Mouse (Mus musculus) intestine, embryonic 15.5 days (tissue): ENCODE measurements around the gene Srgap2. TPM values are rescaled to one million over a fixed set of nuclear protein-coding genes. Genes with fewer than 3 reads are reported as not detected.
"Not testable (repeated sequence)": the region's sequence is repeated elsewhere in the genome, so short reads cannot be mapped to it uniquely, and the experiment has no call there.

ENCODE experiments used
- ATAC-seq: fragments of 200-750 bp; cut with Nextera tagmentation; 2 replicates; pipeline ENCODE4 v1.8.0; 2017; ENCODE audit warnings: moderate TSS enrichment, moderate library complexity
- H3K27ac ChIP-seq: fragments of 300-500 bp; sonication (generic); 2 replicates; pipeline ENCODE4 v1.5.1; 2015; ENCODE audit warnings: mild to moderate bottlenecking, inconsistent platforms
- H3K27me3 ChIP-seq: fragments of 300-500 bp; sonication (generic); replicated peaks from 2 replicates; pipeline ENCODE4 v1.6.1; 2015; ENCODE audit warnings: inconsistent platforms
- H3K36me3 ChIP-seq: fragments of 300-500 bp; sonication (generic); 2 replicates; pipeline ENCODE4 v1.6.1; 2015; ENCODE audit warnings: inconsistent platforms
- H3K4me1 ChIP-seq: fragments of 300-500 bp; sonication (generic); replicated peaks from 2 replicates; pipeline ENCODE4 v1.6.1; 2015; ENCODE audit warnings: inconsistent platforms
- H3K4me2 ChIP-seq: fragments of 300-500 bp; sonication (generic); replicated peaks from 2 replicates; pipeline ENCODE4 v1.6.1; 2015; ENCODE audit warnings: mild to moderate bottlenecking, inconsistent platforms
- H3K4me3 ChIP-seq: fragments of 300-500 bp; sonication (generic); replicated peaks from 2 replicates; pipeline ENCODE4 v1.5.1; 2015; ENCODE audit warnings: inconsistent platforms
- H3K9ac ChIP-seq: fragments of 300-500 bp; sonication (generic); 2 replicates; pipeline ENCODE4 v1.6.1; 2015; ENCODE audit warnings: inconsistent platforms
- H3K9me3 ChIP-seq: fragments of 300-500 bp; sonication (generic); 2 replicates; pipeline ENCODE4 v1.6.1; 2016; ENCODE audit warnings: inconsistent platforms
- WGBS: fragments of 180-500 bp; shearing (Covaris S2); methylation state at CpG from one replicate; pipeline ENCODE4 v1.1.7; 2015; 5-methylcytosine and 5-hydroxymethylcytosine counted together
- polyA plus RNA-seq: library from polyadenylated mRNA; unstranded; fragments of >200 nt; fragmentation: Nextera tagmentation; extraction: Ambion mirVana; gene quantifications from 2 replicates; pipeline ENCODE4 v1.2.1, GENCODE M21; 2015

Srgap2 gene
- polyA plus RNA-seq, 1 experiment from 2014 or later = 7.9 TPM

DNA sequence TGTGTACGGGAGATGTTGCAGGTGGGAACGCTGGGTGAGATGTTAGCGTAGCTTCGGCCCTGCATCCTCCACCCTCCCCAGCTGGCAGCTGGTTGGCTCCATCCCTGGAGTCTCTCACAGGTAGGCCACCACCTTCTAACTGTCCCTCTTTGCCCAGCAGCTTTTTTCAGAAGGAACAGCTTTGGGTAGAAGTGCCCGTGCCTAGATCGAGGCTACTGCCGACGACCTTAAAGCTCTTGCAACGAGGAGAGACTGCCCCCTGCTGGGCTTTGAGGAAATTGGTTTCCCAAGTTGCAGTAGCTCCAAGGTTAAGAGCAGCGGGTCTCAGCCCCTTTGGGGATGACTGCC lies 266.9 kb downstream of the Srgap2 start:
- no peak overlapping the region for H3K4me3 ChIP-seq

GRCm38 (mm10) chr1:131259632-131260308 lies 267.4 kb downstream of the Srgap2 start:
- no peaks in the 10 kb centered on the region for H3K4me1 ChIP-seq
- H3K4me2 ChIP-seq = no peak overlapping the region
- H3K9ac ChIP-seq = no peak overlapping the region
- no peaks in the 10 kb centered on the region for H3K36me3 ChIP-seq
- no peaks in the 10 kb centered on the region for H3K9me3 ChIP-seq
- ATAC-seq = no peak
- H3K27me3 ChIP-seq = no peaks in the 10 kb centered on the region
- no peak overlapping the region for H3K4me3 ChIP-seq
- 68% methylated on average over 10 of the region's 10 CpGs for WGBS
- no peak overlapping the region for H3K27ac ChIP-seq

More for the DNA sequence above, 266.9 kb downstream of the Srgap2 start:
- Histone ChIP-seq H3K36me3 (no peaks in the 10 kb centered on the region), H3K4me2 (no peak overlapping the region), H3K27me3 (no peaks in the 10 kb centered on the region), H3K9me3 (no peaks in the 10 kb centered on the region), H3K4me1 (no peaks in the 10 kb centered on the region), H3K27ac (no peak overlapping the region), H3K9ac (no peak overlapping the region)
- WGBS = 29% methylated on average over 10 of the region's 10 CpGs
- ATAC-seq = peak; percentile 39; the same call in 1 of the 2 replicates

GRCm38 (mm10) chr1:131257288-131257687 lies 269.9 kb downstream of the Srgap2 start:
- H3K4me3 ChIP-seq = no peak overlapping the region
- H3K36me3 ChIP-seq = no peaks in the 10 kb centered on the region
- 71% methylated on average over 6 of the region's 6 CpGs for WGBS
- ATAC-seq = no peak
- H3K4me1 ChIP-seq = no peaks in the 10 kb centered on the region
- H3K27me3 ChIP-seq = no peaks in the 10 kb centered on the region
- no peak overlapping the region for H3K4me2 ChIP-seq
- no peak overlapping the region for H3K9ac ChIP-seq
- no peaks in the 10 kb centered on the region for H3K9me3 ChIP-seq
- H3K27ac ChIP-seq = no peak overlapping the region

DNA sequence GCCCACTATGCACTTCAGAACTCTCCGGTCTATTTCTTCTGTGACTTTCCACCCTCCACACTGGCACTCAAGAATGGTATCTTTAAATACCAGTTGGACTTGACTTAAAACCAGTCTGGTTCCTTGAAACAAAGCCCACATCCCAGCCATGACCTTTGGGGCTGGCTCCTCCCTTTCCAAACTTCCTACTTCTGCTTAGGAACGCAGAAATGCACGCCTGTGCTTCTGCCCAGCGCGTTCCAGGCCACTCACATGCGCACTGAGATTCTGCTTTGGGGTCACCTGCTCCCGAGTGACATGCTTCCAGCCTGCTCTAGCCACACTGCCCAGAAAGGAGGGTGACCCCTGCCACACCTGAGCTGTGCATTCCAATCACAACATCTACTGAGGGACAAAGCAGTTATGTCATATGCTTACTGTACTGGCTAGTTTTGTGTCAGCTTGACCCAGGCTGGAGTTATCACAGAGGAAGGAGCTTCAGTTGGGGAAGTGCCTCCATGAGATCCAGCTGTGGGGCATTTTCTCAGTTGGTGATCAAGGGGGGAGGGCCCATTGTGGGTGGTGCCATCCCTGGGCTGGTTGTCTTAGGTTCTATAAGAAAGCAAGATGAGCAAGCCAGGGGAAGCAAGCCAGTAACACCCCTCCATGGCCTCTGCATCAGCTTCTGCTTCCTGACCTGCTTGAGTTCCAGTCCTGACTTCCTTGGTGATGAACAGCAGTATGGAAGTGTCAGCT lies 274.5 kb downstream of the Srgap2 start:
- H3K4me1 ChIP-seq, ATAC-seq, H3K36me3 ChIP-seq, H3K9ac ChIP-seq, H3K27ac ChIP-seq, H3K9me3 ChIP-seq, H3K4me3 ChIP-seq, H3K4me2 ChIP-seq, H3K27me3 ChIP-seq: not testable (repeated sequence)
- 75% methylated on average over 7 of the region's 7 CpGs for WGBS

- H3K27ac ChIP-seq = no peak overlapping the region
Observed at GRCm38 (mm10) chr1:131246433-131247395, 280.4 kb downstream of the Srgap2 start.

DNA sequence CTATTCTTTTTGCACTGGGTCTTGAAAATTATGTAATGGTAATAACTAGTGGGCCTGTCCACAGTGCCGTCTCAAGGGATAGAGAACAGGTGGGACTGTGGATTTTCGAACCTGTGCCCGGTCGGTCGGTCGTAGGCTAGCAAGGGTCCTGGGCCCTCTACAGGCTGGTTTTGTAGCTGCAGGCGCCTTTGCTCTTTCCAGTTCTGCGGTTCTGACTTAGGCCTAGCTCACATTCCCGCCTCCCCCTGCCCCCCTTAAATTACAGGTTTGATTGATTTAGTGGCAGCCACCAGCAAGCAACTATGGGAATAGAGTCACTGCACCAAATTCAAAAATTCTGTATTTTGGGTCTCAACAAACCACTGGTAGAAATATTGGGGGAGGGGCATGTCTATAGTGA lies 281.2 kb downstream of the Srgap2 start:
- Histone ChIP-seq H3K9me3 (no peaks in the 10 kb centered on the region), H3K27ac (no peak overlapping the region), H3K4me1 (peaks cover 14% of the 10 kb centered on the region), H3K27me3 (peaks cover 42% of the 10 kb centered on the region), H3K4me3 (peak overlapping the region; percentile 64), H3K36me3 (no peaks in the 10 kb centered on the region), H3K4me2 (peak overlapping the region; percentile 98), H3K9ac (no peak overlapping the region)
- peak; percentile 39 for ATAC-seq
- WGBS = 11% methylated on average over 9 of the region's 9 CpGs

More at GRCm38 (mm10) chr1:131246433-131247395, 280.4 kb downstream of the Srgap2 start:
- Histone ChIP-seq H3K4me2 (peak overlapping the region; percentile 24; the same call in 1 of the 2 replicates), H3K36me3 (no peaks in the 10 kb centered on the region), H3K27me3 (peaks cover 40% of the 10 kb centered on the region), H3K9me3 (no peaks in the 10 kb centered on the region), H3K9ac (no peak overlapping the region), H3K4me1 (peaks cover 14% of the 10 kb centered on the region), H3K4me3 (no peak overlapping the region)
- 6% methylated on average over 7 of the region's 7 CpGs for WGBS
- no peak for ATAC-seq

DNA sequence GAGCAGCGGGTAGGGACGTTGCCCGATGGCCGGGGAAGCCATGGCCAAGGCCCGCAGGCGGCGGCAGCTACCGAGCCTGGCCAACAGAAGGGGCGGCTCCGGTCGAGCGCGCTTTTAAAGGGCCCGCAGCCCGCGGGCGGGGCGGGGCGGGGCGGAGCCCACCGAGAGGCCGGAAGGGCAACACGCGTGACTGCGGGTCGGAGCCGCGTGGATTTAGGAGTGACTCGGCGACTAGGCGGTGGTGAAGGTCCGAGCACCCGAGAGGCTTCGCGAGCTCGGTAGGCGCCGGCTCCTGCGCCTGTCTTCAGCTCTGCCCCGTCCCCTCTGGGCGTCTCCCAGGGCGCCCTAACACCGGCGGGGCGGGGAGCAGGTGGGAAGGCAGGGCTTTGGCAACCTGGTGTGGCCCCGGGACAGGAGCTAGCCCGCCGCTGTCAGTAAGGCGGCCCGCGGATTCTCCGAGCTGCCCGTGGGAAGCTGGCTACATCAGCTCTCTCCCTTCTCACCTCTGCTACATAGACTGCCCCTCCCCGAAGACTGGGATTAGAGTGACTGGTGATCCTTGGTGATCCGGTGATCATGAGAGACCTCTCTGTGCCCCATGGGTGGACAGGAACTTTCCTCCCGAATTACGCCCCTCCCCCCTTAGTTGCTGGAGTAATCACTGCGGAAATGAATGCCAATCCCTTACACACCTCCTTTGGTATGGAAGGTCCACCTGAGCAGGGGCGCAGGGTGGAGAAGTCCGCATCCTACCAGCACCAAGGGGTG lies 281.9 kb downstream of the Srgap2 start, which contains the start of gene Rassf5:
Gene Rassf5, minus strand, starts transcription at position 170 of the 768 bp plus-strand sequence.
- Histone ChIP-seq H3K4me3 (peak within 1 kb of the TSS; percentile 64), H3K4me2 (peak within 1 kb of the TSS; percentile 98), H3K27me3 (peaks cover 47% of the 10 kb centered on the region), H3K9ac (peak within 1 kb of the TSS; percentile 62), H3K4me1 (peaks cover 14% of the 10 kb centered on the region), H3K9me3 (no peaks in the 10 kb centered on the region), H3K36me3 (no peaks in the 10 kb centered on the region), H3K27ac (no peak within 1 kb of the TSS)
- 1% methylated on average over 60 of the region's 60 CpGs for WGBS
- ATAC-seq = peak; percentile 81

DNA sequence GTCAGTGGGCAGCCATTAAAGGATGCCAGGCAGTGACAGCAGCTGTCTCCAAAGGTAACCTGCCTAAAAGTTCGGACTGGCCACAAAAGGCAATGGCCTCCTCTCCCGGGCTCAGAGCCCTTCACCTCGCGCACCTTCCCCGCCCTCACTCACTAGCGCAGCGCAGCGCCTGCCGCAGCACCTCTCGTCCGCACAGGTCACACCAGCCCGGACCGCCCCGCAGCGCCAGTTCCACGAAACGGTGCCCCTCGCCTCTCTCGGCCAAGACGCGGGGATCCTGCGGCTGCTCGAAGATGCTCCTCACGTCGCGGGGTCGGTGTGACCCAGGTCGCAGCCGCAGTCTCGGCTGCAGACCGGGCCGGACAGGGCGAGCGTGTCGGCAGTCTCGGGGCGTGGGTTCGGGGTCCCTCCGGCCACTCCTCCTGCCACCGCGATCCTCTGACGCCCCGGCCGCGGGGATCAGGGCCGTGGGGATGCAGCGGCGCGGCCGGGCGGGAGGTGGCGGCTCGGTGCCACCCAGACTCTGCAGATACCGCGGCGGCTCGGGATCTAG lies 282.5 kb downstream of the Srgap2 start:
- under 1% methylated on average over 57 of the region's 57 CpGs for WGBS
- H3K4me1 ChIP-seq = peaks cover 14% of the 10 kb centered on the region
- peak overlapping the region; percentile 64 for H3K4me3 ChIP-seq
- no peaks in the 10 kb centered on the region for H3K9me3 ChIP-seq
- peak; percentile 14 for ATAC-seq
- H3K9ac ChIP-seq = peak overlapping the region; percentile 62
- no peaks in the 10 kb centered on the region for H3K36me3 ChIP-seq
- H3K27me3 ChIP-seq = peaks cover 47% of the 10 kb centered on the region
- no peak overlapping the region for H3K27ac ChIP-seq
- H3K4me2 ChIP-seq = peak overlapping the region; percentile 98

- WGBS = 41% methylated on average over 6 of the region's 6 CpGs
- peaks cover 47% of the 10 kb centered on the region for H3K27me3 ChIP-seq
Observed at GRCm38 (mm10) chr1:131242956-131243355, 284.2 kb downstream of the Srgap2 start.

DNA sequence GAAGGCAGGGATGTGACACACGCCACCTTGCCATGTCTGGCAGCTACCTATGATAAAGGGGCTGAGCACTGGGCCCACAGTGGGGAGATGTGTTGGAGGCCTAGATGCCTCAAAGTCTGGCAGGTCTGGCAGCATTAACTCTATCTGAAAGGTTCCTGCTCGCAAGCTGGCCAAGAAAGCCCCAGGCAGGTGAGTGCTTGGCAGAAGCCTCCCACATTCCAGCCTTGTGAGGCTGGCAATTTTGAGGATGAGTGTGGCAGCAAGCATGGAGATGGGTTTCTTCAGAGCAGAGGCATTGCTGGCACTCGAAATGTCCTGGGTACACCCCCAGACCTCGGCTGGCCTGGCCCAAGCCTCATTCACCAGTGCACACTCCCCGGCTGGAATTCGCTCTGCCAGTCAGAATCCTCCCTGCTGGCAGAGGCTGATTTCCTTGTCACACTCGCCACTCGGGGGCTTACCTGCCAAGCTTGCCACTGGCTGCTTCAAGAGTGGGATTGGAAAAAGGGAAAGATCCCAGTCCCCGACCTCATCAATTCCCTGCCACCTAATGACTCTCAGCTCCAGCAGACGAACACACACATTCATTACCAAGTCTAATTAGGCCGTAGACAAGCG lies 287.5 kb downstream of the Srgap2 start:
- peaks cover 10% of the 10 kb centered on the region; the same call in 1 of the 2 replicates for H3K4me1 ChIP-seq
- no peaks in the 10 kb centered on the region for H3K36me3 ChIP-seq
- no peak overlapping the region for H3K4me2 ChIP-seq
- H3K27ac ChIP-seq = no peak overlapping the region
- no peaks in the 10 kb centered on the region for H3K9me3 ChIP-seq
- H3K9ac ChIP-seq = no peak overlapping the region
- no peak overlapping the region for H3K4me3 ChIP-seq
- WGBS = 77% methylated on average over 12 of the region's 12 CpGs
- peaks cover 30% of the 10 kb centered on the region for H3K27me3 ChIP-seq
- no peak for ATAC-seq

More at GRCm38 (mm10) chr1:131242956-131243355, 284.2 kb downstream of the Srgap2 start:
- Histone ChIP-seq H3K27ac (no peak overlapping the region), H3K4me2 (peak overlapping the region; percentile 19; the same call in 1 of the 2 replicates), H3K36me3 (no peaks in the 10 kb centered on the region), H3K4me1 (peaks cover 17% of the 10 kb centered on the region), H3K9ac (no peak overlapping the region), H3K4me3 (no peak overlapping the region), H3K9me3 (no peaks in the 10 kb centered on the region)
- ATAC-seq = no peak

DNA sequence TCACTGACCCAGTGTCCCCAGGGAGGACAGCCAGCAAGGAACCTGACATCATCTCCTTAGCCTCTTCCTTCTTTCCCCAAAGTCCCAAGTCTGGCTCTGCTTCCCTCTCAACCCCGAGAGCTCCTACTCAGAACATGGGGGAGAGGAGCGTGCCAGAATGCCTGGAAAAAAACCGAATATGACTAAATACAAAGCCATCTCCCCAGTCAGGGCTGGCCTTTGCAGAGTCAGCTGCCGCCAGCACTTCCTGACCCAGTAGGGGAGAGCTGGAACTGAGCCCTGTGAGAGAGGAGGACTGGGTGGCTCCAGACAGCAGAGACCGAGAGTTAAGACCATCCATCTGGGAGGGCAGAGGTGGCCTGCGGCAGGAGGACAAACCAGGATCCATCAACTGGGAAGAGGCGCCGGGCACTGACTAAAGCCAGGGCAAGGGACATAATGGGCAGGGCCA lies 288.2 kb downstream of the Srgap2 start:
- no peak overlapping the region for H3K4me3 ChIP-seq
- no peak overlapping the region for H3K4me2 ChIP-seq
- no peak overlapping the region for H3K9ac ChIP-seq
- 43% methylated on average over 8 of the region's 8 CpGs for whole genome bisulfite sequencing
- H3K9me3 ChIP-seq = no peaks in the 10 kb centered on the region
- peaks cover 24% of the 10 kb centered on the region for H3K27me3 ChIP-seq
- 0 out of 2 replicates have a peak, but pooled peaks cover 7% of the 10 kb centered on the region for H3K4me1 ChIP-seq
- no peaks in the 10 kb centered on the region for H3K36me3 ChIP-seq
- no peak overlapping the region; the same call in 1 of the 2 replicates for H3K27ac ChIP-seq
- ATAC-seq = peak; percentile 53
